Mouse (Mus musculus): ENCODE data around the gene Rpl13. TPM values are rescaled to one million over a fixed set of nuclear protein-coding genes. Genes with fewer than 3 reads are reported as not detected.

Rpl13 gene
- polyA plus RNA-seq, 1 experiment, result 2,994 TPM

GRCm38 (mm10) chr8:123135406-123135805, 33.3 kb downstream of the Rpl13 start:
- no peak overlapping the region for H3K4me3 ChIP-seq (ENCODE audit: low read depth, low read length)

GRCm38 (mm10) chr8:123135806-123136205, 33.7 kb downstream of the Rpl13 start:
- H3K4me3 ChIP-seq (ENCODE audit: low read depth, low read length), result no peak overlapping the region
- WGBS, result 51% methylated on average over 9 of the region's 9 CpGs

More at GRCm38 (mm10) chr8:123135406-123135805, 33.3 kb downstream of the Rpl13 start:
- Histone ChIP-seq H3K4me1 (ENCODE audit: control insufficient read depth, insufficient read depth, insufficient read length, low read length) (no peaks in the 10 kb centered on the region; the same call in 1 of the 2 replicates), H3K27ac (ENCODE audit: insufficient read depth, low read depth, low read length) (no peak overlapping the region), H3K27me3 (ENCODE audit: control insufficient read depth, insufficient read depth, low read length) (no peaks in the 10 kb centered on the region), H3K36me3 (ENCODE audit: control insufficient read depth, insufficient read depth, low read length) (no peaks in the 10 kb centered on the region)
- TF ChIP-seq POLR2A (IDR thresholded peaks at IDR 0.05; ENCODE audit: low read depth, low read length) (no peak), CTCF (IDR thresholded peaks at IDR 0.05; ENCODE audit: extremely low read depth, insufficient read length, insufficient replicate concordance, low read depth, low read length) (no peak)
- 22% methylated on average over 7 of the region's 7 CpGs for WGBS

GRCm38 (mm10) chr8:123136287-123136686, 34.1 kb downstream of the Rpl13 start:
- H3K4me1 ChIP-seq (ENCODE audit: control insufficient read depth, insufficient read depth, insufficient read length, low read length), result no peaks in the 10 kb centered on the region
- H3K4me3 ChIP-seq (ENCODE audit: low read depth, low read length), result no peak overlapping the region
- no peak for TF ChIP-seq POLR2A (IDR thresholded peaks at IDR 0.05; ENCODE audit: low read depth, low read length)
- TF ChIP-seq CTCF (IDR thresholded peaks at IDR 0.05; ENCODE audit: extremely low read depth, insufficient read length, insufficient replicate concordance, low read depth, low read length), result no peak
- 87% methylated on average over 9 of the region's 9 CpGs for WGBS
- no peak overlapping the region for H3K27ac ChIP-seq (ENCODE audit: insufficient read depth, low read depth, low read length)
- H3K36me3 ChIP-seq (ENCODE audit: control insufficient read depth, insufficient read depth, low read length), result no peaks in the 10 kb centered on the region
- no peaks in the 10 kb centered on the region for H3K27me3 ChIP-seq (ENCODE audit: control insufficient read depth, insufficient read depth, low read length)

More at GRCm38 (mm10) chr8:123135806-123136205, 33.7 kb downstream of the Rpl13 start:
- Histone ChIP-seq H3K36me3 (ENCODE audit: control insufficient read depth, insufficient read depth, low read length) (no peaks in the 10 kb centered on the region), H3K4me1 (ENCODE audit: control insufficient read depth, insufficient read depth, insufficient read length, low read length) (no peaks in the 10 kb centered on the region; the same call in 1 of the 2 replicates), H3K27ac (ENCODE audit: insufficient read depth, low read depth, low read length) (no peak overlapping the region), H3K27me3 (ENCODE audit: control insufficient read depth, insufficient read depth, low read length) (no peaks in the 10 kb centered on the region)
- TF ChIP-seq POLR2A (IDR thresholded peaks at IDR 0.05; ENCODE audit: low read depth, low read length) (no peak), CTCF (IDR thresholded peaks at IDR 0.05; ENCODE audit: extremely low read depth, insufficient read length, insufficient replicate concordance, low read depth, low read length) (no peak)

- TF ChIP-seq POLR2A (IDR thresholded peaks at IDR 0.05; ENCODE audit: low read depth, low read length), result no peak
- TF ChIP-seq CTCF (IDR thresholded peaks at IDR 0.05; ENCODE audit: extremely low read depth, insufficient read length, insufficient replicate concordance, low read depth, low read length), result no peak
- Histone ChIP-seq H3K27me3 (ENCODE audit: control insufficient read depth, insufficient read depth, low read length) (no peaks in the 10 kb centered on the region), H3K4me1 (ENCODE audit: control insufficient read depth, insufficient read depth, insufficient read length, low read length) (no peaks in the 10 kb centered on the region), H3K27ac (ENCODE audit: insufficient read depth, low read depth, low read length) (no peak overlapping the region), H3K36me3 (ENCODE audit: control insufficient read depth, insufficient read depth, low read length) (no peaks in the 10 kb centered on the region), H3K4me3 (ENCODE audit: low read depth, low read length) (no peak overlapping the region)
- WGBS, result 53% methylated on average over 2 of the region's 2 CpGs
Observed at GRCm38 (mm10) chr8:123137645-123138077, 35.5 kb downstream of the Rpl13 start.

- no peaks in the 10 kb centered on the region for H3K4me1 ChIP-seq (ENCODE audit: control insufficient read depth, insufficient read depth, insufficient read length, low read length)
- TF ChIP-seq POLR2A (IDR thresholded peaks at IDR 0.05; ENCODE audit: low read depth, low read length), result no peak
- TF ChIP-seq CTCF (IDR thresholded peaks at IDR 0.05; ENCODE audit: extremely low read depth, insufficient read length, insufficient replicate concordance, low read depth, low read length), result no peak
- H3K27me3 ChIP-seq (ENCODE audit: control insufficient read depth, insufficient read depth, low read length), result no peaks in the 10 kb centered on the region
- H3K36me3 ChIP-seq (ENCODE audit: control insufficient read depth, insufficient read depth, low read length), result no peaks in the 10 kb centered on the region
- 71% methylated on average over 4 of the region's 4 CpGs for WGBS
- no peak overlapping the region for H3K4me3 ChIP-seq (ENCODE audit: low read depth, low read length)
- H3K27ac ChIP-seq (ENCODE audit: insufficient read depth, low read depth, low read length), result no peak overlapping the region
Observed at GRCm38 (mm10) chr8:123138741-123139140, 36.6 kb downstream of the Rpl13 start.

GRCm38 (mm10) chr8:123141741-123142462, 39.8 kb downstream of the Rpl13 start:
- TF ChIP-seq CTCF (IDR thresholded peaks at IDR 0.05; ENCODE audit: extremely low read depth, insufficient read length, insufficient replicate concordance, low read depth, low read length), result no peak
- no peak for TF ChIP-seq POLR2A (IDR thresholded peaks at IDR 0.05; ENCODE audit: low read depth, low read length)
- Histone ChIP-seq H3K27ac (ENCODE audit: insufficient read depth, low read depth, low read length) (peak overlapping the region; percentile 57; the same call in 1 of the 2 replicates), H3K4me1 (ENCODE audit: control insufficient read depth, insufficient read depth, insufficient read length, low read length) (no peaks in the 10 kb centered on the region), H3K4me3 (ENCODE audit: low read depth, low read length) (no peak overlapping the region), H3K36me3 (ENCODE audit: control insufficient read depth, insufficient read depth, low read length) (no peaks in the 10 kb centered on the region), H3K27me3 (ENCODE audit: control insufficient read depth, insufficient read depth, low read length) (no peaks in the 10 kb centered on the region)
- 66% methylated on average over 14 of the region's 14 CpGs for whole genome bisulfite sequencing

DNA sequence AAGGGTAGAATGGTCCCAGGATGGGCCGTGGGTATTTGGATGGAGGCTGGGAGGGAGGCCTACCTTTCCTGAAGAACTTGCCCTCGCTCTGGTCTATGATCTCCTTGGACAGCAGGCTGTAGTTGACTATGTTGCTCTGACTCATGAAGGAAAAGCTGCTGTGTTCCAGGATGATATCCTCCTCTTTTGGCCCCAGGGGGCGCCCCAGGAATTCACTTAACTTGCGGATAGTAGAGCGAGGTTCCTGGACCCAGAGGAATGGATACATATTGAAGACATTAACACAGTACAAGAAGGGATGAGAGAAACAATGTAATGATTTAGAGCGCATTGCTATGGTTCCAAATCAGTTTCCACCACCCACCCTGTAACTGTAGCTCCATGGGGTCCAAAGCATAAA, 43.1 kb downstream of the Rpl13 start:
- Histone ChIP-seq H3K4me3 (ENCODE audit: low read depth, low read length) (no peak overlapping the region), H3K27me3 (ENCODE audit: control insufficient read depth, insufficient read depth, low read length) (no peaks in the 10 kb centered on the region), H3K27ac (ENCODE audit: insufficient read depth, low read depth, low read length) (no peak overlapping the region), H3K36me3 (ENCODE audit: control insufficient read depth, insufficient read depth, low read length) (no peaks in the 10 kb centered on the region), H3K4me1 (ENCODE audit: control insufficient read depth, insufficient read depth, insufficient read length, low read length) (no peaks in the 10 kb centered on the region)
- 47% methylated on average over 6 of the region's 6 CpGs for WGBS
- TF ChIP-seq CTCF (IDR thresholded peaks at IDR 0.05; ENCODE audit: extremely low read depth, insufficient read length, insufficient replicate concordance, low read depth, low read length) (peak; percentile 63; the same call in 1 of the 2 replicates), POLR2A (IDR thresholded peaks at IDR 0.05; ENCODE audit: low read depth, low read length) (no peak)

Measured in small intestine, adult 2 months (tissue).